Mouse (Mus musculus) brown adipose tissue, adult 24 weeks (tissue): ENCODE data around the gene Trit1. TPM values are rescaled to one million over a fixed set of nuclear protein-coding genes. Genes with fewer than 3 reads are reported as not detected.

Experiments used
- H3K27ac ChIP-seq: fragments of 200-500 bp; replicated peaks from 2 replicates; pipeline ENCODE4 v1.5.1; 2012; ENCODE audit warnings: low read depth, mild to moderate bottlenecking, low read length
- H3K4me1 ChIP-seq: fragments of 200-500 bp; 2 replicates; pipeline ENCODE4 v1.6.1; 2012; ENCODE audit warnings: low read length, mixed read lengths; ENCODE audit not compliant: control insufficient read depth, insufficient read depth, insufficient read length
- H3K4me3 ChIP-seq: fragments of 200-500 bp; 2 replicates; pipeline ENCODE4 v1.5.1; 2012; ENCODE audit warnings: low read depth, mild to moderate bottlenecking, low read length, moderate library complexity; ENCODE audit not compliant: insufficient read depth
- polyA plus RNA-seq: library from polyadenylated mRNA; stranded (reverse); fragments of >200 nt; gene quantifications from 2 replicates; pipeline ENCODE4 v1.2.4, GENCODE M21; 2012; ENCODE audit not compliant: missing spikeins, insufficient read depth, insufficient read length

The Trit1 gene
- polyA plus RNA-seq, 1 experiment: 20.8 TPM

GRCm38 (mm10) chr4:123013346-123013945 is 3.0 kb upstream of the Trit1 start:
- Histone ChIP-seq H3K4me3 (no peak overlapping the region), H3K4me1 (peaks cover 2% of the 10 kb centered on the region), H3K27ac (no peak overlapping the region)

GRCm38 (mm10) chr4:123013949-123014406 is 2.4 kb upstream of the Trit1 start:
- peaks cover 4% of the 10 kb centered on the region for H3K4me1 ChIP-seq
- H3K27ac ChIP-seq: no peak overlapping the region
- no peak overlapping the region for H3K4me3 ChIP-seq

- Histone ChIP-seq H3K27ac (no peak overlapping the region), H3K4me3 (no peak overlapping the region), H3K4me1 (peaks cover 4% of the 10 kb centered on the region)
Observed at GRCm38 (mm10) chr4:123014501-123015282, 1.7 kb upstream of the Trit1 start.

- Histone ChIP-seq H3K27ac (no peak overlapping the region), H3K4me3 (no peak overlapping the region), H3K4me1 (peaks cover 9% of the 10 kb centered on the region)
Observed at GRCm38 (mm10) chr4:123021591-123021990, 5.2 kb downstream of the Trit1 start.

GRCm38 (mm10) chr4:123022896-123023295 is 6.5 kb downstream of the Trit1 start:
- Histone ChIP-seq H3K27ac (no peak overlapping the region), H3K4me1 (peaks cover 9% of the 10 kb centered on the region), H3K4me3 (no peak overlapping the region)

- no peak overlapping the region for H3K4me3 ChIP-seq
- H3K27ac ChIP-seq: peak overlapping the region; percentile 40; the same call in 1 of the 2 replicates
- peaks cover 5% of the 10 kb centered on the region; the same call in 1 of the 2 replicates for H3K4me1 ChIP-seq
Observed at GRCm38 (mm10) chr4:123025418-123025817, 9.0 kb downstream of the Trit1 start.

- no peak overlapping the region for H3K4me3 ChIP-seq
- H3K4me1 ChIP-seq: peaks cover 3% of the 10 kb centered on the region; the same call in 1 of the 2 replicates
- H3K27ac ChIP-seq: no peak overlapping the region
Observed at GRCm38 (mm10) chr4:123026161-123026560, 9.8 kb downstream of the Trit1 start.

GRCm38 (mm10) chr4:123026597-123026996 is 10.2 kb downstream of the Trit1 start:
- Histone ChIP-seq H3K4me3 (no peak overlapping the region), H3K27ac (peak overlapping the region; percentile 29; the same call in 1 of the 2 replicates), H3K4me1 (peaks cover 3% of the 10 kb centered on the region; the same call in 1 of the 2 replicates)

GRCm38 (mm10) chr4:123034841-123035240 is 18.4 kb downstream of the Trit1 start:
- H3K4me1 ChIP-seq: no peaks in the 10 kb centered on the region
- no peak overlapping the region for H3K27ac ChIP-seq
- H3K4me3 ChIP-seq: no peak overlapping the region

GRCm38 (mm10) chr4:123035636-123036035 is 19.2 kb downstream of the Trit1 start:
- no peaks in the 10 kb centered on the region for H3K4me1 ChIP-seq
- no peak overlapping the region for H3K27ac ChIP-seq
- no peak overlapping the region for H3K4me3 ChIP-seq

GRCm38 (mm10) chr4:123036710-123037109 is 20.3 kb downstream of the Trit1 start:
- Histone ChIP-seq H3K4me3 (no peak overlapping the region), H3K27ac (no peak overlapping the region), H3K4me1 (no peaks in the 10 kb centered on the region)

GRCm38 (mm10) chr4:123041131-123041530 is 24.7 kb downstream of the Trit1 start:
- Histone ChIP-seq H3K4me3 (no peak overlapping the region), H3K27ac (no peak overlapping the region), H3K4me1 (peaks cover 6% of the 10 kb centered on the region)

- no peak overlapping the region for H3K4me3 ChIP-seq
- H3K27ac ChIP-seq: 0 out of 2 replicates have a peak overlapping the region, but pooled peaks have one; percentile 34
- peaks cover 11% of the 10 kb centered on the region for H3K4me1 ChIP-seq
Observed at GRCm38 (mm10) chr4:123043858-123044257, 27.5 kb downstream of the Trit1 start.

- Histone ChIP-seq H3K4me1 (peaks cover 11% of the 10 kb centered on the region), H3K4me3 (no peak overlapping the region), H3K27ac (peak overlapping the region; percentile 91)
Observed at GRCm38 (mm10) chr4:123044842-123045241, 28.4 kb downstream of the Trit1 start.

- Histone ChIP-seq H3K4me1 (peaks cover 17% of the 10 kb centered on the region), H3K27ac (0 out of 2 replicates have a peak overlapping the region, but pooled peaks have one; percentile 19), H3K4me3 (no peak overlapping the region)
Observed at GRCm38 (mm10) chr4:123046300-123046699, 29.9 kb downstream of the Trit1 start.
